8 mouse cellular contexts compared by ENCODE assay signal in genomic region chr5:110598298-110599095, GRCm38 (mm10). TPM values are rescaled to one million over a fixed set of nuclear protein-coding genes. Genes with fewer than 3 reads are reported as not detected.
A peak's percentile ranks its signal among the peaks of the same experiment; 100 is the strongest.
DNase-seq lines count a peak whose midpoint lies in the region; ATAC-seq lines count a peak whose summit lies in the region.

No protein-coding gene starts in this region.

- intact Hi-C loops in left cerebral cortex, postnatal 36 days (cut with DNase I), result no loop called here

- peak; percentile 51 for DNase-seq in CD4-positive, CD25-positive, alpha-beta regulatory T cell, adult 2 months (ENCODE audit: low read depth, low spot score)
- DNase-seq in layer of hippocampus, adult 9-11 months, result peak; percentile 43
- no peak for DNase-seq in layer of hippocampus, adult 9-10 months (ENCODE audit: low spot score)
- DNase-seq in embryo, embryonic 11 days, result peak; percentile 16
- peak; percentile 67 to 79 for DNase-seq in left cerebral cortex, postnatal 36 days (ENCODE audit: low spot score in 2 of 2)
- DNase-seq in cerebellum, postnatal 25 days, result no peak
- no peak for DNase-seq in adrenal gland, postnatal 25 days

- no peak for ATAC-seq in CD4-positive, CD25-positive, alpha-beta regulatory T cell, adult 4 months

RNA-seq across cellular contexts. Expression of gene Galnt9, which starts 54.3 kb away (rescaled TPM):
- 1 to 10 TPM; 4.0 to 7.2 TPM for polyA plus RNA-seq in CD4-positive, CD25-positive, alpha-beta regulatory T cell, adult 4 months (2017; shearing (Covaris generic))
- 100 to 1,000 TPM; 104 to 109 TPM for total RNA-seq in left cerebral cortex, postnatal 36 days (2021)
- total RNA-seq in adrenal gland, postnatal 25 days (2021), result 0.09 and 0.33 TPM in 2 replicates

RNA-seq across cellular contexts. Expression of gene Noc4l, which starts 54.7 kb away (rescaled TPM):
- 10 to 100 TPM; 32.5 to 62.9 TPM for polyA plus RNA-seq in CD4-positive, CD25-positive, alpha-beta regulatory T cell, adult 4 months (2017; shearing (Covaris generic))
- 10 to 100 TPM; 20.3 to 25.1 TPM for total RNA-seq in left cerebral cortex, postnatal 36 days (2021)
- total RNA-seq in adrenal gland, postnatal 25 days (2021), result 17.6 and 28.2 TPM in 2 replicates

RNA-seq across cellular contexts. Expression of gene Ddx51, which starts 54.8 kb away (rescaled TPM):
- 1 to 10 TPM; 4.3 to 6.3 TPM for polyA plus RNA-seq in CD4-positive, CD25-positive, alpha-beta regulatory T cell, adult 4 months (2017; shearing (Covaris generic))
- total RNA-seq in left cerebral cortex, postnatal 36 days (2021), result 10 to 100 TPM; 28.7 to 31.7 TPM
- 15.5 and 19.6 TPM in 2 replicates for total RNA-seq in adrenal gland, postnatal 25 days (2021)

Comparison
In these comparisons a context has a peak if more than half of its experiments do, and no peak if none do; other contexts are left out.
1. DNase-seq: peak in CD4-positive, CD25-positive, alpha-beta regulatory T cell, adult 2 months (single experiment), layer of hippocampus, adult 9-11 months (single experiment), embryo, embryonic 11 days (single experiment) and left cerebral cortex, postnatal 36 days (2 of 2); none in layer of hippocampus, adult 9-10 months (single experiment), cerebellum, postnatal 25 days (0 of 2) and adrenal gland, postnatal 25 days (single experiment).
2. RNA of gene Galnt9, which starts 54.3 kb away (total RNA-seq): 104 to 109 TPM in left cerebral cortex, postnatal 36 days; 0.09 to 0.33 TPM in adrenal gland, postnatal 25 days; every median in the first group is over 10 times any median in the second.